Mouse (Mus musculus) spleen, postnatal 36 days (tissue): Measurements from ENCODE around the gene Ccdc80.
A peak's percentile ranks its signal among the peaks of the same experiment; 100 is the strongest.

Experiments
- DNase-seq, 2 experiments: peaks; one replicate each; pipeline ENCODE4 v3.0.0; 2022; ENCODE audit warnings: low spot score in 2 of 2, mixed read lengths in 1 of 2

Gene Ccdc80

DNA sequence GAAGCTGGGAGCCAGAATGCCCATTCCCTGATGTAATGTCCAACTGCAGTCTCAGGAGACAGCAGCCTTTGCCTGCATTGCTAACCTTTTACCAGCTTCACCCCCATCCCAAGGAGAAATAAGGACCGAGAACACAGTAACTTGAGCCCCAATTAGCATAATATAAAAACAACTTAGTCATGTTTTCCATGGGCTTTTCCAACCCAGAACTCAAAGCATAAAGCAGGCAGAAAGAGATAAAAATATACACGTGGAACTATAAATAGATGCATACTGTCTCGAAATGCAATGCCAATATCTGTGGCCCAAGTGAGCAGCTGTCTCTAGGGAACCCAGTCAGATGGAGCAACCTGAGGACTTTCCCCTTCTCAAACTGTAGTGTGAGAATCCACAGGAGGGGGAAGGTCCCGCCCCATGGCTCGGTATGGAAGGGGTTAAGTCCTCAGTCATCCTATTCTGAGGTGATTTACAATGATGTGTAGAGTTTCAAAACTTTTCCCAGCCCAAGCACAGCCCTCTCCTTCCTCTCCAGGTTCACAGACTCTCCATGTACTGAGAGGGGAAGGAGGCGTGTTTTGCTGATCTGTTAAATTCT, at the start of gene Ccdc80:
Ccdc80 (plus strand) TSS at position 266 of the 595 bp plus-strand sequence.
- DNase-seq, result no peak

DNA sequence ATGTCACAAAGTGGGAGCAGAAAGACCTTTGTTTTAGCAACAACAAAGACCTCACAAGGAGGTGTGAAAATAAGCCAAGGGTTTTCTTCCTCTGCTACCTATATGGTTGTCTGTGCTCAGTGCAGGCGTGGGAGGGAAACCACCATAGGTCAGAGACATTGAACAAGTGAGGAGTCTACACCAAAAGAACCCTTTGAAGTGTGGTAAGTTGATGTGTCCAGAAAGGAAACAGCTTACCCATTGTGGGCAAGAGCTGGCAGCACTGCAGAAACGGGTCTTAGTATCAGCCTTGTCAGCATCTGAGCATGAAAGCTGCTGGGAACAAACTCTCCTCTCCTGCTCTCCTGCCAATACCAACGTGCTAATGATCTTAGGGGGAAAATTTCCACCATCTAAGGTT, 48.4 kb upstream of the Ccdc80 start:
- peak; percentile 4 to 19 for DNase-seq

DNA sequence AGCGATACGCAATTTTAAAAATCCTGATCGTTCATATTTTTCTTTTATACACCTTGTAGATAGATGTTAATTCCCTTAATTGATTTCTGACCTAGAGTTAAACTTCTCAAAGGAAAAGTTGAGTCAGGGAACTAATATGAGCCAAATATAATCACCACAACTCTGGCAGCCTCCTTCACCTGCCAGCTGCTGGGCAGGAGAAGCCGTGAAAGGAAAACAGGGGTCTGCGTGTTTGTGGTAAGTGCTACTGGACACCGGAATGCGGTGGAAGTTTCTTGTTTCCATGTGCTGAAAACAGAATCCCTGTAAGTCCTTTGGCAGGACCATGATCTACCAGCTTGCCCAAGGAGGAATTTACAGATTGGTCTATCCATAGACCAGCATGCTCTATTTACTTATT, 36.0 kb upstream of the Ccdc80 start:
- DNase-seq, result no peak

DNA sequence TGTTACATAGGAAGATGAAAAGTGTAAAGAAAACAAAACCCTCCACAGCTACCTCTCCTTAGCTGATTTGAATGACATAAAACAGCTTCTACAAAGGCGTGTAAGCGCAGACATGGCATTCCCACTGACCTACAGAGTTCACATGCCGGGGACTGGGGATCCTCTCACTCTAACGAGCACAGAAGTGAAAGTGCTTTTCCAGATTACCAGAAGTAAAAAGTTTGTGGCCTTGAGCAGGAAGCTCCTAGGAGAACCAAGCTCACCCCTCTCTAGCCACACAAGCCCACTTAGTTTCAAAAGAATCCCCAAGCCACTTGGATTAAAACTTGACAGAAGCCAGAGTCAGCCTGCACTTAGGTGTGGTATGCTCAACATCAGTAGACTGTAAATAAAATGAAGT, 35.3 kb upstream of the Ccdc80 start:
- DNase-seq, result no peak

DNA sequence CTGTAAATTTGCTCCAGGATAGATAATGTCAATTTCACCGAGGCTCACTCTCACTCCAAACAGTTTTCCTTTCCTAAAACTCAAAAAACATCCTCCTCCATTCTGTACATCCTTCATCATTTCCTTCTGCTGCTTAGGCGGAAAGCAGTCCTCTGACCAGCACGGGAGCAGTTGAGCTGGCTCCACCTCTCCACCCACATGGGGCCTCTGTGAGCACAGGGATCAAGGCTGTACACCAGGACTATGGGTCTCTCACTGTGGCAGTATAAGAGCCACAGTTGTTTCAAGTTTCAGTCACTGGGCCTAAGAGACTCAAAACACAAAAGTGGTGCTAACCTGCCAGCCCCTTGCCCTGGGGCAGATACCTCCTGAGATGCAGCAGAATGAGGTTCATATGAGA, 32.1 kb upstream of the Ccdc80 start:
- no peak for DNase-seq

DNA sequence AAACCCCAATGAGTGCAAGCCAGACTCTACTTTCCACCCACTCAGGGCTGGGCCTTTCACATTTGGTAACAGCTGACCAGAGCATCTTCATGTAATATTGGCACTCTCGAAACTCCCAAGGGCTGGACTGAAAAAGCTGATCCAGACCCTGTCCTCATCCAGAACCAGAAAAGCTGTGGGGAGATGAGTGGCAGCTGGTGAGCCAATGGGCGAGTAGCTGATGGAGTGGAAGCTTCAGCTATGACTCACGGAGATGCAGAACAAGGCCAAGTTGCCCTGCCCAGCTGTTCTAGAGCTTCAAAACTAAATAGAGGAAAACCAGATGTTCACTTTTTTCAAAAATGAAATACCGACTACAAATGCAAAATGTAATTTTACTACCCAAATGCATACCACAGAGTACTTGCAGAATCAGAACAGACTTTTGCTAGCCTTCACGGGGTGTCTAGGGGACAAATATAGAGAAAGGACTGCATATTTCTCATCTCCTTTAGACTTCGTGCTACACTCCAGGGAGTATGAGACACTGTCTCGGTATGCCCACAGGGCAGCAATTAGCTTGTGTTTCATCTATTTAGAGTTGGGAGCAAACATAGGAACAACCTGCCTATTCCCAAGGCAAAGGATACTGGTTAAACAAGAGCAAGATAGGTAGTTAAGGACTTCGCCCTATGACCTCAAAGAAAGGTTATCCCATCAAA, 22.7 kb upstream of the Ccdc80 start:
- no peak for DNase-seq

DNA sequence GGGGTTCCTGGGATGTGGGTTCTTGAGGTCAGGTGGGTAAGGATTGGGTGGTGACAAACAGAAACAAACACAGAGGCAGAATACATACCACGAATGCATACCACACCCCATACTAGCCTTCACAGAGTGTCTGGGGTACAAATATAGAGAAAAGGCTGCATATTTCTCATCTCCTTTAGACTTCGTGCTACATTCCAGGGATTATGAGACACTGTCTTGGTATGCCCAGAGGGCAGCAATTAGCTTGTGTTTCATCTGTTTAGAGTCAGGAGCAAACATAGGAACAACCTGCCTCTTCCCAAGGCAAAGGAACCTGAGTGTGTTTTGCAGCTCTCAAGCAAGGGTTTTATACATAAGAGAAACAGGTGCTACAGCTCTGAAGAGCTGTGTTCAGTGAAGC, 21.8 kb upstream of the Ccdc80 start:
- no peak for DNase-seq

DNA sequence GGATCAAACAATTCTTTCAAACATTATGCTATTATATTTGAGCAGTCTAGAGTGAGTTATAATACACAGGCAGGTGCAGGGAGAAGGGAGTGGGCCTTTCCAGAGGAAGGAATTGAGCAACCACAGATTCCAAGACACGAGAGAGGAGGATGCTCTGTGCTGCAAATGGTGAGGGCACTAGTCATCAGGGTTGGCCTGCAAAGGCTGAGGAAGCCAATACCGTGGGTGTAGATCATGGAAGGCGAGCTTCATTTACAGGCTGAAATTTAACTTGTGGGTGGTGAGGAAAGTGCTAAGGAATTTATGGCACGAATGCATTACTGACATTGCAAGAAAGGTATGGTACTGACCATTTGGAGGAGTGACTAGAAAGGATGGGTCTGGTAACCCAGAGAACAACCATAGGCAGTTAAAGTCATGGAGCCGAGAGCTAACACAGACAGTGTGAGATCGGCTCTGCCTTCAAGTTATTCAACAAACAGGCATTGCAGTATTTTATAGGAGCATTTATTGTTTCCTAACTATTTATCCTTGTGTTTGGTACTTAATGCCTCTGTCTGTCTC, 15.6 kb upstream of the Ccdc80 start:
- DNase-seq, result no peak

DNA sequence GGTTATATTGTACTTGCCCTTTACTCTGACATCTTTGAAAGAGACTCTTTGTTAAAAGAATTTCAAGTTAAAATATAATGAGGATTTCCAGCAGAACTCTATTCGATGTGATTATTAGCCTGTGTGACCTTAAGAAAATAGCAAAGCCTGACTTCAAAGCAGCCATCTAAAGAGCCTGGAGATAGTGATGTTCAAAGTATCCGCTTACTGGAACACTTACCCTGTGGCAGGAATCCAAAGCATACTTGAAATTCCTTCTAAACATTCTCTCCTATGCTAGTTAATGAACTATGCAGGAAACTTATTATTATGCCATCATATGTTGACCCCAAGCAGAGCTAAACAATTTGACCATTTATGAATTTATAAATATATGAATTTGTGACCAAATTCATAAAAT, 13.9 kb upstream of the Ccdc80 start:
- DNase-seq, result no peak

DNA sequence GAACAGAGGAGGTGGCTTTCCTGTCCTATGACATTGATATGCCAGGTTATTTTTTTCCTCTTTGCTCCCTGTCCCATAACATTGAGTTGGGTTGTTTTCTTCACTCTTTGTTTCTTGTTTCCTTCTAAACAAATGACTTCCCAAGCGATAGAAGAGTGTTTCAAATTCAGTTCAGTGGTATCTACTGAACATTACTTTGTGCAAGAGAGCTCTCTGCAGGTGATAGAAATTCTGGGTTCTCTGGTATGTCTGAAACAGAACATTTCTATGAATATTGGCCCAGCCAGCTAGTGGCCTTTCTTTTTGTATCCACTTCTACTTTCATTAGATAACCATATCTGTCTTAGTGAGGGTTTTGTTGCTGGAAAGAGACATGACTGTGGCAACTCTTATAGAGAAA, 4.4 kb upstream of the Ccdc80 start:
- DNase-seq, result no peak

DNA sequence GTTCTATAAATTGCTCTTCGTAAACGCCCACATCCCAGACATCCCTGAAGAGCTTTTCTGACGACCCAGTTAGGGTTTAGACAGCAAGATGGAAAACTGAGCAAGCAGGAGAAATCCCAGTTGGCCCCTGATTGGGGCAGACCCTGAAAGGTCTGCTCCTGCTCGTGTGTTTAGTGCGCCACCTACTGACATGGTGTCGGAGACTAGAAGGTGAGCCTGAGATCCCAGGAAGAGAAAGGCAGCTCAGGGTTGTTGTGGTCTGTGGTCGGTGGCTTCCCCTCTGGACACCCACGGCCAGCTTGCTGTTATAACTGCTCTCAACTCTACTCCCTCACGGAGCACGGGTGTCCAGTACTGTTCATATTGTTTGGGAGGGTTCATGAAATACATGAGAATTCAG, 3.2 kb upstream of the Ccdc80 start:
- DNase-seq, result peak; percentile 59 to 65

DNA sequence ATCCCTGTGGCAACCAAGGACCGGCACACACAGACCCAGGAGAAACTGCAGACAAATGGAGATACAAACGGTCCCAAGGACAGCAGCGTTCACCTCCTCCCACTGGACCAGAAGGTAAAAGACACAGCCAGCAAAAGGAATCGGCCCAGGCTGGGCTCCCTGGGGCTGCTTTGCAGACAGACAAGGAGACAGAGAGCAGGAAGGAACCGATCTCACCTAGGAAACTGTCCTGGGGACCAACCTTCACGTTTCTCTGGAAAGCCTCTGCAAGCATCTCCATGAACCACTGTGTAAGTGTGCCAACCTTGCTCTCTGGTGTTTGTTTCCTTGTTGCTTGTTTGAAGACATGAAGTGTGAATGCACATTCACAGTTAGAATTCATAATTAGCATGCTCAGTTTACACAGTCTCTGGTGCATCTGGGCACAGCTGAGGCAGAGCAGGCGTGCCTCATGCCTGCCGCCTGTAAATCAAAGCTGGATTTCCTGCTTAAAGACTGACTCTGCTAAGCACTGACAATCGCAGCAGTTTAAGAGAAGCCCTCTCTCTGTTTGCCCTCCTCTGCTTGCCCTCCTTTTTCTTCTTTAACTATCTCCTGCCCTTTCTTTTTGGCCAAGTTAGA, 1.0 kb downstream of the Ccdc80 start:
- no peak for DNase-seq

DNA sequence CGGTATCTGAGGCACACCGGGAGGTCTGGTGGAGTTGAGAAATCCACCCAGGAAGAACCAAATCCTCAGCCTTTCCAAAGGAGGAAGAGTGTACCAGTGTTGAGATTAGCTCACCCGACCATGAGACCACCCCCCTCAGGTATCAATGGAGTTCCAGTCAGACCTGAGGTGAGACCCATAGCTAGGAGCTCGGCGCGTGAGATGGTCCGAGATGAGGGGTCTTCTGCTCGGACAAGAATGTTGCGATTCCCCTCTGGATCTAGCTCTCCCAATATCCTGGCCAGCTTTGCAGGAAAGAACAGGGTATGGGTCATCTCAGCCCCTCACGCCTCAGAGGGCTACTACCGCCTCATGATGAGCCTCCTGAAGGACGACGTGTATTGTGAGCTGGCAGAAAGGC, 1.8 kb downstream of the Ccdc80 start:
- no peak for DNase-seq

DNA sequence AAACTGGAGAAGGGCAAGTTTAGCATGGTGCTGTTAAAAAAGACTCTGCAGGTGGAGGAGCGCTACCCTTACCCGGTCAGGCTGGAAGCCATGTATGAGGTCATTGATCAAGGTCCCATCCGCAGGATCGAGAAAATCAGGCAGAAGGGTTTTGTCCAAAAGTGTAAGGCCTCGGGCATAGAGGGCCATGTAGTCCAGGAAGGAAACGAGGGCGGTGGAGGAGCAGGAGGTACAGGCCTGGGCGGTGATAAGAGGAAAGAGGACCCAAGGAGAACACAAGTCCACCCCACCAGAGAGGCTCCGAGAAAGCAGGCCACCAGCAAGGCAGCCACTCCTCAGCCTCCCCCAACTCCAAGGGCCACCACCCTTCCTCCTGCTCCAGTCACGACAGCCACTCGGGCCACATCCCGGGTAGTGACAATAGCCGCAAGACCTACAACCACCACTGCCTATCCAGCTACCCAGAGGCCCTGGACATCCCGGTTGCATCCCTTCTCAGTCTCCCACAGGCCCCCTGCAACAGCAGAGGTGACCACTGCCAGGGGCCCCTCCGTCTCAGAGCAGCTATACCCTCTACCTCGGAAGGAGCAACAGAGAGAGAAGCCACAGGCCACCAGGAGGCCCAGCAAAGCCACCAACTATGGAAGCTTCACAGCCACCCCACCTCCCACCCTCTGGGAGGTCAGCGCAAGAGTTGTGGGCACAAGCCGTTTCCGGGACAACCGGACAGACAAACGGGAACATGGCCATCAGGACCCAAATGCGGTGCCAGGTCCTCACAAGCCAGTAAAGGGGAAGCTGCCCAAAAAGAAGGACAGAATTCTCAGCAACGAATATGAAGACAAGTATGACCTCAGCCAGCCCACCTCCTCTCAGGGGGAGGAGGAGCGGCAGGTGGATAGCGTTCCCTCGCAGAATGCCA, 2.6 kb downstream of the Ccdc80 start:
- no peak for DNase-seq

DNA sequence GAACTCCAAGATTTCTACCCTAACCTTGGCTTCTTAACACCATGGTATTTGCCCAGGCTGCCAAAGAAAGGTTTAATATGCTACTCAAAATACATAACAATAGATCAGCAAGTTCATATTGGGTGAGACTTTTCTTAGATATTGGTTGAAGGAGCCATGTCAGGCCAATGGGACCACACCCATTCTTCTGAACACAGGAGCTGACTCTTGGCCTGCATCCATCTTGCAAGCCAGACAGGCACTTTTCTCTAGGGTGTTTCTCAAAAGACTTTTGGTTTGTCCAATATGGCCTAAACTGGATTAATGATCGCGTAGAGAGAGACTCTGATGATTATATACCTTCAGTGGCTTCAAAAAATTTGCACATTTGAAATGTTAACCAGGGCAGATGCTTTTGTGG, 4.3 kb downstream of the Ccdc80 start:
- no peak for DNase-seq

DNA sequence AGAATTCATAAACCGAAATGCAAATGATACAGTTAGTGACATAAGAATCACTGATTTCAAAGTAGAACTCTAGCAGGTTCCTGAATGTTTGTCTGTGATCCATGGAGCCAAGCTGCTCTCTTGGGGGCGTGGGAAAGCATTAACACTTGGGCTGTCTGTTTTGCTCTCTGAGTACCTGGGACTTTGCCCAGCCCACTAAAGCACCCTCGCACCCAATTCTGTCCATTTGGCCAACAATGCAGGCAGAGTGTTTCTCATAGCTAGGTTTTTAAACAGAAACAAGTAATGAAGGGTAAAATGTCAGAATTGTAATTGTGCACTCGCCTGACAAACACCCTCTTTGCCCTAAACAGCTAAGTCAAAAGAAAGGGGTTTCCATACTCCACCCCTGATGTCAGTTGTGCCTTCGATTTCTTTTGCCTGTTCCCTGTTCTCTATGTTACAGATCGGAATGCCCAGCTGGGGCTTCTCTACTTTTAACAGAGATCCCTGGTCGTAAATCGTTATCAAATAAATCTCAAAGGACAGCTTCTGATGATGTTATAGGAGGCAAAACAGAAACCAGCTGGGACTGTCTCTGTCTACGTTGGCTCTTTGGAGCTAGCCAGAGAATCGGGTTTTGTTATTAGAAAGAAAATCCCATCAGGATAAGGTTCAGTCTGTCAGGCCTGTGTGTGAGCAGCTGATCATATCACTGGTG, 5.1 kb downstream of the Ccdc80 start:
- DNase-seq, result no peak

DNA sequence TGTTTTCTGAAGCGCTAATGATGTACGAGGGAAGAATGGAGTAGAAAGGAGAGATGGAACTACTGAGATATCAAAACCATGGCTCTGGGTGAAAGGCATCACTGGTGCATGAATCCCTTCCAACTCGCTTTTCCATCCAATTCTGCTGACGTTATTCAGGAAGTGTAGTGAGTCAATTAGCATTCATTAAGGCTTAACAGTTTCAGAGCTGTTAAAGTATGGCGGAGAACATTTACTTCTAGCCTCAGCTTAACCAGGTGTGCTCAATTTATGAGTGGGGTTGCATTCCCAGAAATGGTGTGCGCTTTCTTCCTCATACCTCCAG, 5.6 kb downstream of the Ccdc80 start:
- DNase-seq, result no peak

DNA sequence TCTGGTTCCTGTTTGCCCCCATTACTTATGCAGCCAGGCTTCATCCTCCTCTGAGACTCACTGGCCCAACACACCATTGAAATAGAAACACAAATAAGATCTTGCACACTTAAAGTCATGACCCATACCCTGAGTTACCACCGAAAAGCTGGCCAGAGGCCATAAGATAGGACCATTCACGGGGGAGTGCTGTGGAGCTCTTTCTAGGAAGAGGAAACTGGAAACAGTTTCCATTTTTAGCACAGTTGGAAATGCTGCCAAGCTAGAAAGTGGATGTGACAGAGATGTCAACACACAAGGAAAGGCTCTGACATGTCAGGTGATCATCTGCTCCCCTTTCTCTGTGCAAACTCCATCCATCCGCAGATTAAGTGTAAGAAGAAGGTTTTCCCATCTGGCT, 7.7 kb downstream of the Ccdc80 start:
- no peak for DNase-seq

DNA sequence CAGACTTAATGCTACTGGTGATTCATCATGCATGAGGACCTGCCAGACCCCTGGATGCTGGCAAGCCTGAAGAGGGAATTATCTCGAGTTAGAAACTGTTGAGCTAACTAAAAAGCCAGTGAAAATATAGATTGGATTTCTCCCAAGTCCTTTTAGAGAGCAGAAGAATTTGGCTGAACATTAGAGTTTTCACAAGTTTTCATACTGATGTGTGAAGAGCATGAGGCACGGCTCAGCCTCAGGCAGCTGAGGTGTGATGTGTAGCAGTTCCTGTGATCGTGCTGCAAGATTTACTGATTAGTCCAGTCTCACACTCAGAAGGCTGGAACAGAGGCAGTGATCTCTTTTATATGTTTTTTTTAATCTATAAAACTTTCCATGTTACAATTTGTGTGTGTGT, 11.8 kb downstream of the Ccdc80 start:
- DNase-seq, result no peak

DNA sequence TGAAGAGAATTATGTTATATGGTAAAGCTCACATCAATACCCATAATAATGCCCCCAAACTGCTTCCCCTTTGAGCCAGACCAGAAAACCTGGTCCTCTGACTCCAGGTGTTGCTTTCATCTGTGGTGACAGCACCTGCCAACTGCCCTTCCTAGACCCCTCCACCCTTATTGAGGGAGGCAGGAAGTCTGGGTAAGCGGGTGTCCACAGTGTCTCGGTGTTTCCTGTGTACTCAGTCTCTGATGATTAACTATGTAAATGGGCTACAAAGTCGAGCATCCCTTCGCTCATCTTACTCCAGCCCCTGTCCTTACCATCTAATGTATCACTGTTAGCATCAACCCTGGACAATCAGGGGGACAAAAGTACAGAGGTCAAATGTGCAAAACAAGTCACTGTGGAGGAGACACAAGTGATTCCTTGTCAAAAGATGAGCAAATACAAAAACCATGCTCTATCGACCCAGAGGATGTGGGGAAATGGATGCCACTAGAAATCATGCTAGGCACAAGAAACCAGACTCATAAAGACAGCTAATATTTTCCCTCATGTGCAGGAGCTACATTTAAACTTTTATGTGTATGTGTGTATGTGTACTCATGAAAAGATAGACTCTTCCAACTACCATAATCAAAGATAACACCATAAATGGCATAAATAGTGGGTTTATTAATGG, 15.1 kb downstream of the Ccdc80 start:
- DNase-seq, result no peak

DNA sequence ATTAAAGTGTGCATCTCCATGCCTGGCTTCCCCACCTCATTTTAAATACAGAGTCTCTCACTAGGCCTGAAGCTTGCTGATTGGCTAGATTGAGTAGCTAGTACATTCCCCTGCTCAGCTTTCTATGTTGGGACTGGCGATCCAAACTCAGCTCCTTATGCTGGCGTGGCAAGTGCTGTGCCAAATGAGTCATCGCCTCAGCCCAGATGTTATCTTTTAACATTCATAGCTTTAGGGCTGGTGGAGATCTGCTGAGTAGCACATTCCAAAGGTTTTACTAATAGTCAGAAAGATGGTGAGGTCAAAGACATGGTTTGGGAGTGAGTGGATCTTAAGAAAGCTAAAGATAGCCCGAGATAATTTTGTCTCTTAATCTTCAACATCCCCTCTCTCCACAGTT, 17.3 kb downstream of the Ccdc80 start:
- no peak for DNase-seq
